Mouse (Mus musculus) embryo, embryonic 10 days (tissue): ENCODE data around the gene Sh3rf1.

ENCODE experiments used
- DNase-seq: peaks from one replicate; pipeline ENCODE4 v3.0.0-alpha.2; 2015; ENCODE audit warnings: low spot score

Gene Sh3rf1

GRCm38 (mm10) chr8:61223729-61224379 lies at the start of gene Sh3rf1:
TSS of gene Sh3rf1 (plus strand) at chr8:61223872.
- DNase-seq, result peak; percentile 87

DNA sequence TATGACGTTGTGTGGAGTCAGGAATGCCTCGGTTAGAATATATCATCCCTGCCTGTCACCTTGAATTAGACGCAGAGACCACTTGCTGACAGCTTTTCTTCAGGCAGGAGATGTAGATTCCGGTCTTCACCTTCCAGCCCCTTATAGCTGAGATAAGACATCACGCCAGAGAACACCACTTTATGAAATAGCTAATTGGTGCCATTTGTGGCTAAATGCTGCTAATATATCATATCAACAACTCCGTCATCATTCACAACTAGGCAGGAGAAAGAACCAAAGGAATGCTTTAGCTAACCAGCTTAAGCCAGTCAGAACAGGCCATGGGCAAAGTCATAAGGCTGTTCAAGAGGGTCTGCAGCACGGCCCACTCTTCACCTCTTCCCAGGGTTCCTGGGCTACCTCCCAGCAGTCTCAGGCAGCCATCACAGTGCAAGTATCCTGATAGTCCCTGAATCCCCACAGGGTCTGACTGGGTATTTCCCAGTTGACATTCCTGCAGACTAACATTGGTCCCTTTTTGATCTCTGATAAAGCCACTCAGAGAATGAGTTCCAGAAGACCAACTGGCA lies 49.7 kb upstream of the Sh3rf1 start:
- DNase-seq, result no peak

GRCm38 (mm10) chr8:61175876-61176275 lies 47.8 kb upstream of the Sh3rf1 start:
- no peak for DNase-seq

GRCm38 (mm10) chr8:61177680-61178593 lies 45.7 kb upstream of the Sh3rf1 start:
- DNase-seq, result no peak

- DNase-seq, result no peak
Measured at GRCm38 (mm10) chr8:61178594-61179140, 45.0 kb upstream of the Sh3rf1 start.

- no peak for DNase-seq
Measured at GRCm38 (mm10) chr8:61181592-61181991, 42.1 kb upstream of the Sh3rf1 start.

GRCm38 (mm10) chr8:61182020-61182419 lies 41.7 kb upstream of the Sh3rf1 start:
- no peak for DNase-seq

GRCm38 (mm10) chr8:61185274-61186198 lies 38.1 kb upstream of the Sh3rf1 start:
- DNase-seq, result no peak

DNA sequence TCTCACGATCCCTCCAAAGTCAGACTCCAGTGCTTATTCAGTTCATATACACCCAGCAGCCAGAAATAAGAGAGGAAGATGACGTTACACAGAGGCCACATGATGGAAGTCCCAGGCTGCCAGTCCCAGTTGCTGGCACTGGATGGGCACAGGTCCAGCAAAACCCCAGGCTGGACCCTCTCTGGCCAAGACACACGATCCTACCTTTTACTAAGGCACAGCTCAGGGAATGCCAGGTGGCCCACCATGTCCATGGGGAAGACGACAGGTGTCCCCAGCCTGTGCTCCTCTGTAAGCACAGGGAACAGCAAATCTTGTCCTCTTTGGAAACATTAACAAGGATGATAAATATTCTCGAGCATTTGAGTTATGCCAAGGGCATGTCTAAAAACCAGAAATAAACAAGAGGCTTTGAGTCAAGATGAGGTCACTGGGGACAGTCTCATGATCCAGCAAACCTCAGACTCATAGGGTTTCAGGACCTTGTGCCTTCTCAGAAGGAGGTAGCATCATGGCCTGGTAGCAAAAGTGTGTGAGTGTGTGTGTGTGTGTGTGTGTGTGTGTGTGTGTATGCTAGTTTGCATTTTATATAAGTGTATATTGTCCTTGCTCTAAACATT lies 29.3 kb upstream of the Sh3rf1 start:
- DNase-seq, result no peak

GRCm38 (mm10) chr8:61200254-61200887 lies 23.3 kb upstream of the Sh3rf1 start:
- no peak for DNase-seq

- DNase-seq, result no peak
Measured at GRCm38 (mm10) chr8:61203035-61203826, 20.4 kb upstream of the Sh3rf1 start.

- DNase-seq, result no peak
Measured at GRCm38 (mm10) chr8:61206876-61207275, 16.8 kb upstream of the Sh3rf1 start.

- DNase-seq, result no peak
Measured at GRCm38 (mm10) chr8:61207636-61208035, 16.0 kb upstream of the Sh3rf1 start.

GRCm38 (mm10) chr8:61208719-61209118 lies 15.0 kb upstream of the Sh3rf1 start:
- no peak for DNase-seq

GRCm38 (mm10) chr8:61210836-61211235 lies 12.8 kb upstream of the Sh3rf1 start:
- no peak for DNase-seq

- peak; percentile 27 for DNase-seq
Measured at GRCm38 (mm10) chr8:61215081-61215819, 8.4 kb upstream of the Sh3rf1 start.

GRCm38 (mm10) chr8:61217017-61217416 lies 6.7 kb upstream of the Sh3rf1 start:
- DNase-seq, result peak; percentile 19

- DNase-seq, result no peak
Measured at GRCm38 (mm10) chr8:61217426-61217825, 6.2 kb upstream of the Sh3rf1 start.

DNA sequence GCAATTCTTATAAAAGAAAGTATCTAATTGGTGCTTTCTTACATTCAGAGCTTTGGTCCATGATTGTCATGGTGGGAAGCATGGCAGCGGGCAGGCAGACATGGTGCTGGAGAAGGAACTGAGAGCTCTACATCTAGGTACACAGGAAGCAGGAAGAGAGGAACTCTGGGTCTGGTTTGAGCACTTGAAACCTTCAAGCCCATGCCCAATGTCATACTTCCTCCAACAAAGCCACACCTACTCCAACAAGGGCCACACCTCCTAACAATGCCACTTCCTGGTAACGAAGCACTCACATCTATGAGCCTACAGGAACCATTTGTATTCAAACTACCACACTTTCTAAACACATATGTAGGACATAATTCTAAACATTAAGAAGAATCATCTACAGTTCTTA lies 5.2 kb upstream of the Sh3rf1 start:
- DNase-seq, result no peak
